Mouse (Mus musculus) adrenal gland, adult 8-10 months (tissue): Measurements from ENCODE around the gene Fam13a. TPM values are rescaled to one million over a fixed set of nuclear protein-coding genes. Genes with fewer than 3 reads are reported as not detected.

Experiments used
- DNase-seq: peaks from one replicate; pipeline ENCODE4 v3.0.0; 2022
- total RNA-seq, 4 experiments: library from RNA; stranded (reverse); gene quantifications; 2 replicates each; pipeline ENCODE4 v1.2.4; 2022

Gene Fam13a
- total RNA-seq, 4 experiments from 2014 or later, result 13.0 to 48.9 (median 30.2) TPM

DNA sequence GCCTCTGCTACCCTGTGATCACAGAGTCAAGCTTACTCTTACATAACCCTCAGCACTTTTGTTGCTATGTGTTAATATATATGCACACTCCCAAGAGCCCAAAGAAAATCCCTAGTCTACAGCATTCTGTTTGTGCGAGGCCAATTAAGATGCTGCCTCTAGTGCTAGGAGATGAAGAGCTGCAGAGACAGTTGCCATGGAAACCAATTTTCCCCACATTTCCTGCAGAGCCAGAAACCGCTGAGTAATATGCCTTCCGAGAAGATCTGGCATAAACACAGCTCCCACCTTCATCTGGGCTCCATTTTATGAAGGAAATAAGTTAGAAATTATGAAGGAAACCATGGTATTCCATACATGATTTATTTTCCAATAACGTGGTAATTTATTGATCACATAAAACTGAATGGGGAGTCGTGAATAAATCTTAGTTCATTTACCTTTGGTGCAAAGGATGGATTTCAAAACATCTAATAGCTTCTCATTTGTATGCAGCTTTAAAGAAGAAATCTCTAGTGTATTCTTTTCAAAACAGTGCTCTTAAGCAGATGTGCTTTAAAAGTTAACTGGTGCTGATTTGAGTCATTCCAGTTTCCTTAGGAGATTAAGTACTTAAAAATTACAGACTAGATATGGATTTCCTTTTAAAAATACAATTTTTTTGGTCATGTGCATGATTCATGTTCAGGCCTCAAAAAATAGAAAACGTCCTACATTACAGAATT lies 91.0 kb downstream of the Fam13a start:
- DNase-seq, result no peak

DNA sequence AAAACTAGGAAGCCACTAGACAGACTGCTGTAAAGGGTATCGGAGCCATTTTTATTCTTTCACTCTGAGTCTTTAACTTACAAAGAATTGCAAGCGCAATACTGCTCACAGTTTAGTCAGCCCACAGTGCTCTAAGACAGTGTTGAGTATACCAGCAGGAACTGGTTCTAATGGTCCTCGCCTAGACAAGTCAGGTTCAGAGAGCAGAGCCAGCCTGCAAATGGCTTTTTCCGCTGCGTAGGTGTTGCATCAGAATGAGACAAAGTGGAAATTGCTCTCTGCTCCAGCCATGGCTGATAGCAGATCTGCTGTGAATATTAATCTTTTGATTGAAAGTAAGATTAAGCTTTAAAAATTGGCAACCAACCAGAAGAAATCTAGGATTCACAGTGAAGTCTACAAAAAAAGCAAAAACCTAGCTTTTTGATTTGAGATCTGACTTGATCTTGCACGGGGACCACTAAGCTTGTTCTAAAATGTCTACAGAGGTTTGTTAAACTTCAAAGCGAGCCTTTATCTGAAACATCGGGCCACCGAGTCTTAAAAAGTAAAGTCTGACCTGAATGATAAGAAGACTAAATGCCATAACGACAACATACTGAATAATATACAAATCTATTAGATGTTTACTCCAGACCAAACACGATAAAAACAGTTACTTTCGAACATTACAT lies 91.7 kb downstream of the Fam13a start:
- DNase-seq, result no peak

DNA sequence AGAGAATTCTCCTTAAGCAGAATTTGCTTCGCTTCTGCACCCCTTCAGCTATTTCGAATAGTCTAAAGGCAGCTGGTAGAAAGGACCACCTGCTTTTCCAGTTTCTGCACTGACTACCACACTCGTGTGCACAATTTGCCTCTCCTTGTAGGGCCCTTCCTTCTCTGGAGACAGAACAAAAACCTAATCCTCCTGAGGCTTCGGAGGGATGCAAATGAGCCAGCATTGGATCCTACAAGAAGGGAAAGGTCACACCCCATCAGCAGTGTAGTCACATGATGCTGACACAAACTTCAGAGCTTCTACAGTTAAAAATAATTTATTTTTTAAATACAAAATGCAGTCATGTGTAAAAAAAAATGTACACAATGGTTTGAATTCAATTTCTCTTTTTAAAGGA lies 93.2 kb downstream of the Fam13a start:
- no peak for DNase-seq

DNA sequence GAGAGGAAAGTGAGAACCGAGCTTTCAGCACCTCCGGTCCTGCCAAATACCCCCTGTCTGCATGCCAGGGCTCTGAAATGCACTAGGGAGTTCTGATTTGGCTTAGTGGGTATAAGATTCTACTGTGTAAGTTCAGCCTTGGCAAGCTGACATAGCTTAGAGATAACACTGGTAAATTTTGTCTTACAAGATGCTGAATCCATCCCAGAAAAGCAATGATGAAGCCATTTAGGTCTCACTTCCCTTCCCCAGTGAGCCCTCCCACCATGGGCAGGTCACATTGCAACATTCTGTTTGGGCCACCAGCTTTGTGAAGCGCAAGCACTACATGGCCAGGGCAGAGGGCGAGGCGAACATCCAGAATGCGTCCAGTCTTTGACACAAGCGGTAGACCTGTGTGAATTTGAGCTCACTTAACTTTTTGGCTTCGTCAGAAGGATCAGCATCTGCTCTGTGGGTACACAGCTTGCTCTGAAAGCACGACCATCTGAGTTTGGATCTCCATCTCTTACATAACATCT lies 94.4 kb downstream of the Fam13a start:
- peak; percentile 14 for DNase-seq

DNA sequence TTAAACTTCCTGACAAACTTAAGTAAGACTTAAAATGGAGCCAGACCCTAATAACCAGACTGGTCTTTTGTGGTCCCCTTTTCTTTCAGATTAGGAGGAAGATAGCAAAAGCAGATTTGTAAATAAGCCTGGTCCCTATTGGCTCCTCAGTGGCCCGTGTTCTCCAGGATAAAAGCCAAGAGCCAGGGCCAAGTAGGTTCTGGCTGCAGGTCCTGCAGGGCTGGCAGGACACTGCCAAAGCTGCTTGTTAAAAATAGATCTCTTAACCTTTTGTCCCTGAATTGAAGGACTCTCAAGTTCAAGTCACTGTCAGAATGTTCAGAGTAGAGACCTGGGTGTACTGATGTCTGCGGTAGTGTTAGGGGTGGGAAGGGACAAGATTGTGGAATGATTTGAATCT lies 96.5 kb downstream of the Fam13a start:
- DNase-seq, result no peak

DNA sequence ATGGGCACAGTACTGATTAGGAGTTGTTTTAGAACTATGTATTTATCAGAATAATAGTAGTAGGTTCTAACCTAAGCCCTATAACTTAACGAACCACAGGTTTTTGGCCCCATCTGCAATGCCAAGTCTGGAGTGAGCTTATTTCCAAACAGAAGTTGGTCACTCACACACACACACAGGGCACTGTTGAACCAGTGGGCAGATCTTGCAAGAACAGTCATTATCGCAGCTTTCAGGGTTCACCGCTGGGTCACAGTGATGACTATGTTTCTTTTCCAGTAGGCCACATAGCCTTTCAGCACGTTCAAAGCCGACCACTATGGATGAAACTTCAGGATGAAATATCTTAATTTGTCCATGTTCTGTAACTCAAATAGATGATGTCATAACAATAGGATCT lies 101.8 kb downstream of the Fam13a start:
- DNase-seq, result no peak

DNA sequence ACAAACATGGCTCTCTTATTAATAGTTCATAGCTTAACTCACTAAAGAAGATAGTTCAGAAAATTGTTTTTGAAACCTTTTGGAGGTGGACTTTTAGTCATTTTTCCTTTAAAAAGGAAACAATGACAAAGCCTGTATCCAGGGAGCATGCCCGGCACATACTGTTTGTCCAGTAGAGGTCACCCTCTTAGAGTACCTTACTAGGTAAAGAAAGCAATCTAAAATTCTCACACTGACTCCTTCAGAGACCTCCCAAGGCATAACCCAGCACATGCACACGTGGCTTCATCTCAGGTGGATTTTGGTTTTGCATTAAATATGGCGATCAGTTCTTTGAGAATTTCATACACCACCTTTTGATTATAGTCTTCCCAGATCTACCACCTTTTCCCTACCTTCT lies 102.7 kb downstream of the Fam13a start:
- DNase-seq, result no peak

DNA sequence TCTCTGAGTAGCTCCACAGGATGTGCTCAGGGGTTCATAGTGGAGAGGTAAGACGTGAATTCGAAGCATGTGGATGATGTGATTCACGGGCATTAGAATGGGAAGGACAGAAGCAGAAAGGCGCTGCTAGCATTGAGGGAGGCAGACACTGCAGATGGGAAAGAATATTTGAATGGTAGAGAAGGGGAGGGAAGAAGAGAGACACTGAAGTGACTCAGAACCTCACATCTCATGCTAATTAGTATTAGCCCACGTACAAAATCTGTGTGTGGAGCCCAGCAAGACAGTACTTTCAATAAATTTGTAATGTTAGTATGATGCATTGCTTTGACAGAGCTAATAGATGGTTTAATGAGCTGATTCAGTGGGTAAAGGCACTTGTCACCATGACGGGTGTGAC lies 103.6 kb downstream of the Fam13a start:
- DNase-seq, result no peak

DNA sequence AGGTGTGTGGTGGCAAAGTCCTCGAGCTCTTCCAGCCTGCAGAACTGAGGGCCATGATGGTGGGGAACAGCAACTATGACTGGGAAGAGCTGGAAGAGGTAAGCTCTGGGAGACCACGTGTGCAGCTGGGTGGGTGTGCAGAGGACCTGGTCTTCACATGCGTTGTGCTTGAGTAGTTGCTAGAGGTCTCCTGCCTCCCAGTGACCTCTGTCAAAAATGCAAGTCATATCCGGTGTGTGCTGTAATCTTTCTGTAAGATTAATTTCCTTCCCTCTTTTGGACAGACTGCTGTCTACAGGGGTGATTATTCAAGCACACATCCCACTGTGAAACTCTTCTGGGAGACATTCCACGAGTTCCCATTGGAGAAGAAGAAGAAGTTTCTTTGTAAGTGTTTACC lies 107.9 kb downstream of the Fam13a start:
- no peak for DNase-seq

DNA sequence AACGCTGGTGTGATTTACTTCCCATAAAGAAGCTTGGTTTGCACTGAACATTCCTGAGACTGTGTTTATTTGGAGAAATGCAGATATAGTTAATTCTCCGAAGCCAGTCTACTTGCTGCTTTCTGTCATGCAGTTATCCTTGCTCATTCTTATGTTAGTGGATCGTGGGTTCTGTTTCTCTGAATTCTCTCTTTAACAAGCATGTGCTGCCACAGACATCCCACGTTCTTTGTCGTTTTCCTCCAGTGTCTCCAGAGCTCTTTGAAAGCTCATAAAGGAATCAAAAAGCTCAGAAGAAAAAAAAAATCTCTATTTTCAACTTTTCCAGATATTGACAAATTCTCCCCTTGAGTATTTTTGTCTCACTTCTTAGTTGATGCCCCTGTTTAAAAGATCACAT lies 110.4 kb downstream of the Fam13a start:
- no peak for DNase-seq

DNA sequence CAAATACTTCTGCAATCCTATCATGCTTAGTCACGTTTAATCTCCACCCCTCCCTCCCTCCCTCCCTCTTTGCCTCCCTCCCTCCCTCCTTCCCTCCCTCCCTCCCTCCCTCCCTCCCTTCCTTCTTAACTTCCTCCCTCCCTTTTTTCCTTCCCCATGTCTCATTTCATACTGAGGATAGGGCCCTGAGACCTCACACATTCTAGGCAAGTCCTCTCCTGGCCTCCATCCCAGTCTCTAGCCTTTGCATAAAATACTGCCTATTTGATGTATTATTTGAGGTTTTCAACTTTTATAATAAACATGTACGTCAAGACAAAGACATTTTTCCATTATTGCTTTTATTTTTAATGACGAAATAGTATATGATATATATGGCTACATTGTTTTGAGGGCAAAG lies 110.8 kb downstream of the Fam13a start:
- DNase-seq, result no peak

DNA sequence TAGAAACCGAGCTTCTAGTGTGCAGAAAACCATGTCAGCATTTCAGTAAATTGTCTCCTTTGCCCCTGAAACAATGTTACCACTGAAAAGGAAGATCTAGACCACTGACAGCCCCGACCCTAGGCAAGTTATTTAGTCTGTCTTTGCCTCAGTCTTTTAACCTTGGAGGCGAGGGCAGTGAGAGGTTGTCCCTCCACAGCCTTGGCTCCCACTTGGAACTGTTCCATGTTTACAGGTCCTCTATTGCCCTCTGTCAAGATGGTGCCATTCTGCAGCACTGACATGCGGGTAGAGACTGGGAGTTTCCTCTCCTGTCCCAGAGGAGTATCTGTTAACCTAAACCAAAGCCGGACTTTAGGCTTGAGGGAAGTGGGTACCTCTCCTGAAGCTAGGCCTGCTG lies 111.5 kb downstream of the Fam13a start:
- DNase-seq, result no peak

DNA sequence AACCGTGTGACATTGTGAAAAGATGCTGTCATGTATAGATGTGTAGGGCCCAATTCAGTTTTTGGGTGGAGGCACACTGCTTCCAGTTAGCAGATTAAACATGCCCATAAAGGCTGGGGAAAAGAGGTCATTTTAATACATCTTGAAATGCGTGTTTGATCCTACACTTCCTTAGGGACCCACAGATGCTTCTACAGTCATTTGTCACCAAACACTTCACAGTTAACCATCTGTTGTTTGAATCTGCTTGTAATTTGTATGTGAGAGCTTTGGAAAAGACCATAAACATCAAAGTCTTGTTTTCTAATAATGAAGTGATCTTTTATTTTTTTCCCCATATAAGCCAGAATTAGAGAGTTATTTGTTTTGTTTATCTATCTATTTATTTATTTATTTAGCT lies 116.6 kb downstream of the Fam13a start:
- no peak for DNase-seq

DNA sequence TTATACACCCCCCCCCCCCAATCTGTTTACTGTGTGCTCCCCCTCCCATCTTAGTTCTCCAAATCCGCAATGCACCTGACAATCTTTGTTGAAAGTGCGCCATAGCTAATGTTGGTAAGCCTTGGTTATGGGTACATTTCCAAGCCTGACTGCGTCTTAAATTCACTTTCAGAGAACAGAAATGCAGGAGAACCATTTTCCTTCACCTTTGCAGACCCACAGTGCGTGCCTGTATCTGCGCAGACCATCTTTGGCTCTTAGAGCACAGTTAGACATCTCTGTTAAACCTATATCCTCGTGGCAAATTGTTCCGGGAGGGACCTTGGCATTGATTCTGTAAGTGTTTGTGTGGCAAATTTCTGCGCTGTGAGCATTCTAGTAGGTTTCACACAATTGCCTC lies 117.0 kb downstream of the Fam13a start:
- no peak for DNase-seq

DNA sequence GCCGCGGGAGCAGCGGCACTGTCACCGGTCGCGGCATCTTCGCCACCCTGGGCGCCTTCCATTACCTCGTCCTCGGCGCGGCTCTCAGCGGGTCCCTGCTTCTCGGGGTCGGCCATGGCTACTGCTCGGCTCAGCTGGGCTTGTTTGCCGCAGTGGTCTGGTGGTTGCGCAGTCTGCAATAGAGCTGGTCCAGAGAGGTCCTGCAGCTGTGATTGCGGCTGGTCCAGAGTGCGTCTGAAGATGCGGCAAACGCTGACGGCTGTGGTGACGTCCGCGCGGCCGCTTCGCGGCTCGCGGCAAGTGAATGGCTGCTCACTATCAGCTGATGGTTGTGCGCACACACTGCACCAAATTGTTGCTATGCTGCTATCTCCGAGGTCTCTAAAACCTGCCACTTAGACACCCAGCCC lies 117.5 kb downstream of the Fam13a start, which contains the start of gene Nap1l5:
Gene Nap1l5 (minus strand): TSS at position 225 of the 410 bp plus-strand sequence.
- DNase-seq, result peak; percentile 26

DNA sequence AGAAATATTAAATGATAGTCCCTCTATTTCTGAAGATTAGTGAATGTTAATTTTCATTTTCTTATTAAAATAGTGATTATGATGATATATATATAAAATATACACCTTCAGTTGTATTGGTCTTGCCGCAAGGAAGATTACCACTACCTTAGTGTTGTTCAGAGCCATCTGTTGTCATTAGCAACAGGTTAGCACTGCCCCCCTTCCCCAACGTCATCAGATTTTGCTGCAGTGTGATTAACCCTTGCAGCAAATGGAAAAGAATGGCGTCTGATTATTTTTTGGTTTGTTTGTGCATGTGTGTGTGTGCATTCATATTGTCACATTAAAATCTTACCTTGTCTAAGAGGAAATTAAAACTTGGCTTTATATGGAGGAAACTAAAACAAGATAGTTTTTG lies 119.8 kb downstream of the Fam13a start:
- DNase-seq, result no peak

DNA sequence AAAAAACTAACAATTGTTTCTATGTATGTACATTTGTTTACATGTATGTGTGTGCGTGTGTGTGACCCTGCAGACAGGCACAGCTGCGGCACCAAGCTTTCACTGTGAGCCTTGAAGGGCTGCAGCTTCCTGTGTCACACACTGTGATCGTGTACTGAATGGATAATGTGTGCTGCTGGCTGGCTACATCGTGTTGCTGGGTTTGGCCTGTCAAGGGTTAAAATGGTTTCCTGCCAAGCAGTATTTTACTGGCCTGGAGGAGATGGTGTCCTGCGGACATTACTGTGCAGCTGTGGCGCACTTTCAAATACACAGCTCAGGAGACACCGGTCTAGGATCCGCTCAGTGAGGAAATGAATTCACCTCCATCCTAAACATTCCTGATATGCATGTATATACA lies 121.2 kb downstream of the Fam13a start:
- no peak for DNase-seq

DNA sequence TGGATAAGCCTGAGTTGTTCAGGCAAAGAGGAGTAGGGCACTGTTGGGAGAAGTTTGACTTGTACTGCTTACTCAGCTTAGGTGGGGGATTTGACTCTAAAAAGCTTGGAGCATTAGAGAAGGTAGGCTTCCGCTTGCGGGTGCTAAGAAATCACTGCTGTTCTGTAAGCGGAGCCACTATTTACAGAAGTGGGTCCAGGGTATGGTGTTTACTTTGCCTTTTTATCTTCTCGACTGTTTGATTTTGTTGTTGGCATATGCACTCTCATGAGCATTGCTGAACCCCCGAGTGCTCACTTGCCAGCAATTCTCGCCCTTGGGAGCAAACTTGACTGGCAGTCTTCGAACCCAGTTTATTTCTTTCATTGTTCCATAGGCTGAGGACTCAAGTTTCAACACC lies 123.8 kb downstream of the Fam13a start:
- no peak for DNase-seq

DNA sequence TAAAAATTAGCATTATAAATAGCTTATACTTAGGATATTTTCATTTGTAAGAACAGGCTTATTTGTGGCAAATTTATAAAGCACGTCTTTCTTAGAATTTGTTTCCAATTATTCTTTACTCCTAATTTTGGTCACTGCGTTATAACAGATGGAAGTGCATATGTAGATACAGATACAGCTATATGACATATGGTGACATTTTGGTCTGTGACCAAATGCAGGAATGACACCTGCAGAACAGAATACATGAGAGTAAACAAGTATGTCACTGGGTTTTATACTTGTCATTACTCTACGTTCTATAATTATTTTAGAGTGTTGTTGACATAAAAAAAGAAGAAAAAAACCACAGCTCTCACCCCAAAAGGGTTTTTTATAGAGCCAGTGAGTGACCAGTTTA lies 125.3 kb downstream of the Fam13a start:
- no peak for DNase-seq

DNA sequence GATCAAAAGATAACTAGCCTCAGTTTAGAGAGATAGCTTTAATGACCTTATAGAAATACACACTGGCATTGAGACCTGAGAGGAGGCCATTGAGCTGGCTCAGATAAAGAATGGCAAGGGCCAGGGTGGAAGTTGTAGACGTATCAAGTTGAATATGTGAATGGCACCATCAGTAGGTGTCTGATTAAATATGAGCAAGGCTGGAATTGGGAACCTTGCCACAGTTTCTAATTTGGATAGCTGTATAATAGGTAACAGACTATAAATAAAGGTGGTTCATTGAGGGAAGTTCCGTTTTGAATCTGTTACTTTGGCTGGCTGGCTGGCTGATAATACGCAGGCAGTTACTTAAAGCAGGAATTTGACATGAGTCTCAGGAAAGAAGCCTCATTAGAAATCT lies 127.7 kb downstream of the Fam13a start:
- DNase-seq, result no peak

DNA sequence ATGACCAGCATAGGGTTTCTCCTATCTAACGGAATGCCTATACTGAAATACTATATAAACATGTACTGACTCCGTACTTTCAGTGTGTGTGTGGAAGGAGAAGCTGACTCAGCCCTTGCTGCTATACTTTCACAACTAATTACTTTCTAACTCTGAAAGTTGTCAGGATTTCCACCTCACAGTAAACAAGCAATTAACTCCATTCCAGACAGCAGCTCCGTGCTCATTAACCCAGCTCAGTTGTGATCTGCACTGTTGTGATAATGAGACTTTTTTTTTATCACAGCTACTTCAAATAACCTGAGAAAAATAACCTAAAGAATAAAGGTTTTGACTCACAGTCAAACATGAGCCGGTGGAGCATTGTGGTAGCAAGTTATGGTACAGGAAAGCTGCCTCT lies 129.4 kb downstream of the Fam13a start:
- no peak for DNase-seq

DNA sequence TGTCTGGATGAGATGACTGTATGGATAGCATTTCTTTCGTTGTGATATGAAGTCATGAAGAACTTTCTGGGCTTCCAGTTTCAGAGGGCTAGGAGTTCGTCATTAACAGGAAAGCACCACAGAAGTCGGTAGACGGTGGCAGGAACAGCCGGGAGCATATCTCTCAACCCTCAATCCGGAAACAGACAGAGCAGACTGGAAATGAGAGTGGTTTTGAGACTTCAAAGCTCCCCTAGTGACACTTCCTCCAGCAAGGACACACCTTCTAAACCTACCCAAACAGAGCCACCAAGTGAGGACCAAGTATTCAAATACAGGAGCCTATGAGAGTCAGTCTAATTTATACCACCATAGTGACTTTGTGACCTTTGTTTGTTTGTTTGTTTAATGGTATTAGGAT lies 131.0 kb downstream of the Fam13a start:
- DNase-seq, result no peak

DNA sequence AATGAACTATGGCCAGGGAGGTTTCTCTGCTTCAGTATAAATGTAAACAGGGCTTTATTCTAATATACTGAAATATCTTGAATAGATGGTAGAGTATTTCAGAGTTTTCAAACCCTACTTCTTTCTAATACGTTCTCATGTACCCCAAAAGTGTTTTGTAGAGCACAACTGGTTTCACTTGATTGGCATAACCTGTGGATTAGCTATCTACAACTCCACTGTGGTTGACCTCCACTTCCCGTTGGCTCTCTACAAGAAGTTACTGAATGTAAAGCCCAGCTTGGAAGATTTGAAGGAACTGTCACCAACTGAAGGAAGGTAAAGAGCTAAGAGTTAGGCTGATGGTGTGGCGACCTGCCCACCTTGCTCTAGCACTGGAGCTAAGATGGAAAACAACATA lies 134.4 kb downstream of the Fam13a start:
- no peak for DNase-seq

DNA sequence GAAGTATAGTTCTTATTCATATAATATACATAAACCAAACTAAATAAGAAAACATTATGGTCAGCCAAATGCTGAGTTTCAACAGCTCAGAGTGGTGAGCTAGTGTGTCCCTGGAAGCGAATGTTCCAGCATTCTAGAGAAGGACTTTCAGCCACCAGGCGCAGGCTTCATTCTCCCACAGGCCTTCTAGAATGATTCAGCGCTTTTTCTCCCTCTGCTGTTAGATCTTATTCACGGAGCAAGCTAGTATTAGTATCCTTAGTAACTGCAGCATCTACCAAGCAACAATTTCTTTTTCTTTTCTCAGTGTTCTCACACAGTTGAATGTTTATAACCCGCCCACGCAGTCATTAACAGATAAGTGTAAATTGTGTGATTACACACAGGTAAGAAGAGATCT lies 142.1 kb downstream of the Fam13a start:
- DNase-seq, result no peak
